Mouse (Mus musculus) forebrain, embryonic 10.5 days (tissue): ENCODE results near the gene Lsamp. TPM values are rescaled to one million over a fixed set of nuclear protein-coding genes. Genes with fewer than 3 reads are reported as not detected.

Experiments
- DNase-seq: peaks from one replicate; pipeline ENCODE4 v3.0.0-alpha.2; 2017; ENCODE audit warnings: low spot score; ENCODE audit errors: extremely low spot score
- H3K27ac ChIP-seq: fragments of 300-500 bp; sonication (generic); 2 replicates; pipeline ENCODE4 v1.5.1; 2016; ENCODE audit warnings: mild to moderate bottlenecking
- H3K27me3 ChIP-seq: fragments of 300-500 bp; sonication (generic); 2 replicates; pipeline ENCODE4 v1.6.1; 2016; ENCODE audit warnings: mild to moderate bottlenecking; ENCODE audit not compliant: poor library complexity, severe bottlenecking
- H3K36me3 ChIP-seq: fragments of 300-500 bp; sonication (generic); replicated peaks from 2 replicates; pipeline ENCODE4 v1.6.1; 2016; ENCODE audit warnings: mild to moderate bottlenecking, moderate library complexity
- H3K4me1 ChIP-seq: fragments of 300-500 bp; sonication (generic); 2 replicates; pipeline ENCODE4 v1.6.1; 2016
- H3K4me3 ChIP-seq: fragments of 300-500 bp; sonication (generic); 2 replicates; pipeline ENCODE4 v1.5.1; 2016; ENCODE audit warnings: mild to moderate bottlenecking, moderate library complexity
- H3K9me3 ChIP-seq: fragments of 300-500 bp; sonication (generic); 2 replicates; pipeline ENCODE4 v1.6.1; 2016; ENCODE audit warnings: mild to moderate bottlenecking, moderate library complexity
- WGBS: fragments of 180-500 bp; shearing (Covaris S2); methylation state at CpG from one replicate; pipeline ENCODE4 v1.1.7; 2016; 5-methylcytosine and 5-hydroxymethylcytosine counted together
- polyA plus RNA-seq: library from polyadenylated mRNA; unstranded; fragments of >200 nt; fragmentation: Nextera tagmentation; extraction: Ambion mirVana; gene quantifications from 2 replicates; pipeline ENCODE4 v1.2.1, GENCODE M21; 2016

Gene Lsamp
- polyA plus RNA-seq, 1 experiment from 2014 or later, result 13.7 TPM

DNA sequence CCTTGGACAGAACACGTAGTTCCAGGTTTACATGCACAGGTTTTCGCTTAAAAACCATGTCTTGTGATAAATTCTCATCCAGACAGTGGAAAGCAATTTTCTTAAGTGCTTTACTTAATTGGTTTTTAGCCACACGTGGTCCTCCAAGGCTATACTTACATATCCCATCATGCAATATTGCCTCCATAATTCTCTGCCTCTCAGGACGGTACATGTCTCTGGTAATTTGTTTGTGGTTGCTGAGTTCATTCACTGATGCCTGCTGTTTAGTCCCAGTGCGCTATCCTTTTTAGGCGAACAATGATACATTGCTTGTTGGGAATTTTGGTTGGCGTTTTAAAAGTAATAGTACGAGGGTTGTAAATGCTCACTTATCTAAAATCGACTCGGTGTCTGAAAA is 453.7 kb downstream of the Lsamp start:
- Histone ChIP-seq H3K4me1 (no peaks in the 10 kb centered on the region), H3K36me3 (no peaks in the 10 kb centered on the region), H3K9me3 (no peaks in the 10 kb centered on the region), H3K27me3 (no peaks in the 10 kb centered on the region), H3K27ac (no peak overlapping the region), H3K4me3 (no peak overlapping the region)
- no peak for DNase-seq
- WGBS, result 94% methylated on average over 10 of the region's 10 CpGs

GRCm38 (mm10) chr16:40438876-40439275 is 454.7 kb downstream of the Lsamp start:
- no peaks in the 10 kb centered on the region for H3K9me3 ChIP-seq
- H3K27me3 ChIP-seq, result no peaks in the 10 kb centered on the region
- H3K36me3 ChIP-seq, result no peaks in the 10 kb centered on the region
- no peak overlapping the region for H3K27ac ChIP-seq
- no peaks in the 10 kb centered on the region for H3K4me1 ChIP-seq
- H3K4me3 ChIP-seq, result no peak overlapping the region
- DNase-seq, result no peak
- WGBS, result 90% methylated on average over 1 of the region's 1 CpGs

DNA sequence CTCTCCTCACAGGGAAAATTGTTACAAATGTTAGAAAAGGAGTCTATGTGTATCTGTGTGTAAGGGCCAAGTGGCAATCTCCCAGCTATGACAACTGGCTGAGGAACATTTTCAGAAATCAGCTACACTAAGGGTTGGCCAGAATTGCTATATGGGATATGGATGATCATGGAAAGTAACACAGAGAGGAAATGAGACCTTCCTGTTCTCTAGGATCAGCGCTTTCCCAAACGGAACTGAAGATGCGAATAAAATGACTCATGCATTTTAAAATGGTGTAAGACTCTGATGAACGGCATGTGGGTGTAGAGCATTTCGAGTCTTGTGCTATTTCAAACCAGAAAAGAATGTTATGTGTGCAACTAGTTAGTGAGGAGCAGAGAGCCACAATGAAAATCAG is 462.4 kb downstream of the Lsamp start:
- Histone ChIP-seq H3K4me1 (no peaks in the 10 kb centered on the region), H3K9me3 (no peaks in the 10 kb centered on the region), H3K4me3 (no peak overlapping the region), H3K27me3 (no peaks in the 10 kb centered on the region), H3K27ac (no peak overlapping the region), H3K36me3 (no peaks in the 10 kb centered on the region)
- DNase-seq, result no peak
- 91% methylated on average over 5 of the region's 5 CpGs for WGBS

- 81% methylated on average over 15 of the region's 15 CpGs for WGBS
- no peaks in the 10 kb centered on the region for H3K36me3 ChIP-seq
- DNase-seq, result no peak
These were observed 479.4 kb downstream of the Lsamp start for GRCm38 (mm10) chr16:40463411-40464058.

GRCm38 (mm10) chr16:40466596-40466995 is 482.4 kb downstream of the Lsamp start:
- DNase-seq, result no peak
- Histone ChIP-seq H3K27ac (no peak overlapping the region), H3K27me3 (no peaks in the 10 kb centered on the region), H3K9me3 (no peaks in the 10 kb centered on the region), H3K4me3 (no peak overlapping the region), H3K36me3 (no peaks in the 10 kb centered on the region), H3K4me1 (no peaks in the 10 kb centered on the region)
- 18% methylated on average over 8 of the region's 8 CpGs for WGBS

More at GRCm38 (mm10) chr16:40463411-40464058, 479.4 kb downstream of the Lsamp start:
- Histone ChIP-seq H3K4me1 (no peaks in the 10 kb centered on the region), H3K27me3 (no peaks in the 10 kb centered on the region), H3K27ac (no peak overlapping the region), H3K4me3 (no peak overlapping the region), H3K9me3 (no peaks in the 10 kb centered on the region)

DNA sequence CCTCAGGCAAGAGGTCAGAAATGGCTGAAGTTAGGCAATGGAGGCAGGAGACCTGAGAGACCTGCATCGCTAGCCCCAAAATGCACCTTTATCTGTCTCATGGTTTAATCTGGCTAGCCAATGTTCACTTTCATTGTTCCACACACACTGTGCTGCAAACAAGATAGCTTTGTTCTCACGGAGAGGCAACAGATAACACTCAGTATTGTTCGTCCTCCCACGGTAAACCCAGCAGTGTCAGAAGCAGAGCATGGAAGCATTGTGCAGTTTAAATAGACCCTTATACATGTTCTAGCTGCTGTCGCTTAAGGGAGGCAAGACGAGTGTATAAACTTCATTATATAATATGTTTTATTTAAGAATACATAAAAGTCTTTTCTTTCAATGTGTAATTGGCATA is 486.8 kb downstream of the Lsamp start:
- WGBS, result 74% methylated on average over 6 of the region's 6 CpGs
- no peaks in the 10 kb centered on the region for H3K9me3 ChIP-seq
- no peak for DNase-seq

GRCm38 (mm10) chr16:40471967-40472366 is 487.8 kb downstream of the Lsamp start:
- Histone ChIP-seq H3K4me1 (no peaks in the 10 kb centered on the region), H3K4me3 (no peak overlapping the region), H3K9me3 (no peaks in the 10 kb centered on the region), H3K27ac (no peak overlapping the region), H3K36me3 (no peaks in the 10 kb centered on the region), H3K27me3 (no peaks in the 10 kb centered on the region)
- no peak for DNase-seq
- 78% methylated on average over 5 of the region's 5 CpGs for WGBS

More for the DNA sequence above, 486.8 kb downstream of the Lsamp start:
- H3K27ac ChIP-seq, result no peak overlapping the region
- H3K36me3 ChIP-seq, result no peaks in the 10 kb centered on the region
- no peaks in the 10 kb centered on the region for H3K4me1 ChIP-seq
- no peak overlapping the region for H3K4me3 ChIP-seq
- H3K27me3 ChIP-seq, result no peaks in the 10 kb centered on the region

DNA sequence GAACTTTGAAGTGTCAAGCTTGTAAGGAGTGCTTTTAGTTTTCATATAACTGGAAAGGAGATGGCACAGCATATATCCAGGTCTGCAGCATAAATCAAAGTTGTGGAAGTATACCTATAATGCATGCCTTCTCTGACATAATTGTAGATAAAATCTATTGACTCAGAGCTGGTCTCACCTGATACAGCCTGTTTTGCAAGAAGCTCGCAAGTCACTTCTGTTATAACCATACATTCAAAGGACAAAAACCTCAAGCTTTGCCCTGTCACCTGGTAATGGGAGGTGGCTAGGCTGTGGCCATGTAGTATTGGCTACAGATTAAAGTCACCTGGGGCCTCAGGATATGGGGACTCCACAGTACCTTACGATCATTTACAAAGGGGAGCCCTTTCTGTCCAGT is 507.4 kb downstream of the Lsamp start:
- no peak for DNase-seq
- H3K4me1 ChIP-seq, result no peaks in the 10 kb centered on the region
- H3K36me3 ChIP-seq, result no peaks in the 10 kb centered on the region
- 91% methylated on average over 2 of the region's 2 CpGs for WGBS
- no peak overlapping the region for H3K4me3 ChIP-seq
- H3K27me3 ChIP-seq, result no peaks in the 10 kb centered on the region
- H3K27ac ChIP-seq, result no peak overlapping the region
- H3K9me3 ChIP-seq, result no peaks in the 10 kb centered on the region

DNA sequence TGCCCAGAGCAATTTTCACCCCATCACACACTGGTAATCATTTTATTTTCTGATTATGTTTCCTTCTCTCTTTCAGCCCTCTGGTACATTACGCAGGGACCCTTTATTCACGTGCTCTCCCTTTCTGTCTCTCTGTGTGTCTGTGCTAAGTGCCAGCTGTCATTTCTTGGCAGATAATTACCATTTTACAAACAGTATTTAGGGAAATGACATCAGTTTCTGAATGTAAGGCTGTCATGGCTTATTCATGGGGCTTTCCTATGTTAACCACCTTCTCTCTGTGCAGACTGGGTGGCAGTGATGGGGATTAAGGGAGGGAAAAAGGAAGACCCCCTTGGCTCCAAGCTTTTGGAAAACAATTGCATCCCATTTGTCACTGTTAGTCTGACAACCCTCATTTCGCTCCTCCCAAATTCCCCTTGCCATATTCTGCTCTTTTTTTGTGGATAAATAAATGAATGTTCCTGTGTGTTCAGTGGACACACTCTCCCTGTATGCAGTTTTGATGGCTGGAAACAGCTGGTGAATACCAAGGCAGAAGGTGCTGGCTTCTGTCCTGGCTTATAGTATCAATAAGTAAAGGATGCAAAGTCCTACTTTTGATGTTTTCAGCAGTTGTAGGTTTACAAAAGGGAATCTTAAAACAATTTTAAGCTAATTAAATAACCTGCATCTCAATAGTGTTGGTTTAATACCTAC is 520.2 kb downstream of the Lsamp start:
- H3K4me3 ChIP-seq, result no peak overlapping the region
- no peaks in the 10 kb centered on the region for H3K36me3 ChIP-seq
- H3K27ac ChIP-seq, result no peak overlapping the region
- 82% methylated on average over 3 of the region's 3 CpGs for WGBS
- H3K27me3 ChIP-seq, result no peaks in the 10 kb centered on the region
- no peak for DNase-seq
- H3K9me3 ChIP-seq, result no peaks in the 10 kb centered on the region
- no peaks in the 10 kb centered on the region for H3K4me1 ChIP-seq

- WGBS, result 86% methylated on average over 7 of the region's 7 CpGs
- H3K27ac ChIP-seq, result no peak overlapping the region
- no peak overlapping the region for H3K4me3 ChIP-seq
These were observed 525.2 kb downstream of the Lsamp start for GRCm38 (mm10) chr16:40509146-40510030.

DNA sequence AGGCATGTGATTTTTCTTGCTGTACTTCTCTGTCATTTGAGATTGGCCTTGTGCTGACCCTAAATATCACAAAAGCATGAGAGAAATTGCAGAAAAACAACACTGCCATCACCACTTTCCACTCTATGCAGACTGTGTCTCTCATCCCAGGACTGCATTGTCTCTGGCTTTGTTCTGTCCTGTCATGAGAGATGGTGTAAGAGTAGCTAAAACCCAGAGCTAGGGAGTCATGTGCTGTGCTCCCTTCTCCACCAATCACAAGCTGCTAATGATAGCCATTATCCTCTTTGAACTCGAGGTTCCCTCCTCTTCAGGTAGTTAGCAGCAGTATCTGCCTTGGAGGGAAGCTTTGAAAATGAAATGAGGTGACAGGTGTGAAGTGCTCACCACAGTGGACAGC is 552.6 kb downstream of the Lsamp start:
- H3K27ac ChIP-seq, result no peak overlapping the region
- H3K4me3 ChIP-seq, result no peak overlapping the region
- H3K4me1 ChIP-seq, result no peaks in the 10 kb centered on the region
- H3K9me3 ChIP-seq, result no peaks in the 10 kb centered on the region
- 50% methylated on average over 1 of the region's 1 CpGs for WGBS
- no peaks in the 10 kb centered on the region for H3K27me3 ChIP-seq
- no peaks in the 10 kb centered on the region for H3K36me3 ChIP-seq
- DNase-seq, result no peak

More at GRCm38 (mm10) chr16:40509146-40510030, 525.2 kb downstream of the Lsamp start:
- H3K36me3 ChIP-seq, result no peaks in the 10 kb centered on the region
- no peak for DNase-seq
- H3K9me3 ChIP-seq, result no peaks in the 10 kb centered on the region
- H3K4me1 ChIP-seq, result no peaks in the 10 kb centered on the region
- H3K27me3 ChIP-seq, result no peaks in the 10 kb centered on the region

DNA sequence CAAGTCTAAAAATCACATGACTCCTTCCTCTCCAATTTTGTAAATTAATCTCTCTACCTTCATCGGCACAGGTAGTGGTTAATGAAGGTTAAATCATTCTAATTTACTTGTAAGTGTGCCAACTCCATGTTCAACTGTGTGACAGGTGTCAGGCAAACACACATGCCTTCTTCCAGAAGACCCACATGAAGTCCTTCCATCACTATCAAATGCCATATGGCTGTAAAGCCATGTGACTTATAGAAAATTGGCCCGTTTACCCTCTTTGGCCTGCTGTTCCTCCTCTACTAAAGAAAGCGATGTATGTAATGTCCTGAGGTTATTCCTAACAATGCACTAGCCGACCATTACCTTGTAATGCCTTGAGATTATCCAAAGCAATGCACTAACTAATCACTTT is 565.5 kb downstream of the Lsamp start:
- DNase-seq, result no peak
- WGBS, result 91% methylated on average over 4 of the region's 4 CpGs
- H3K4me1 ChIP-seq, result no peaks in the 10 kb centered on the region

DNA sequence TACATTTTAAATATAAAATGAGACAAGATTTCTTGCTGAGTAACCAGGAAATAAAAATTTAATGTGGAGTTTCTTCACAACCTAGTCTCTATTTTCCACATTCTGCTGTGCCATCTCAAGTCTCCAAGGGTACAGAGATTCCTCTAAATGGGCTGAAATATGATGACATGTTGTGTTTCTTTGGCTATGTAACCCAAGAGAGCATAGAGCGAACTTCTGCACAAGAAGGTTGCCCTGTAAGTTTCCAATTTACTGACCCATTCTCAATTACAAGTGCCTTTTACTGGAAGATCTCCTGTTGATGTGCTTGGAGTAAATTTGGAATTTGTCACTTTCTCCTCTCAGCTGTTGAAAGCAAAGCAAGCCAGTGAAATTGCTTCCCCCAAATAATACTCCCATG is 571.4 kb downstream of the Lsamp start:
- Histone ChIP-seq H3K36me3 (no peaks in the 10 kb centered on the region), H3K9me3 (no peaks in the 10 kb centered on the region), H3K27ac (no peak overlapping the region), H3K4me3 (no peak overlapping the region), H3K27me3 (no peaks in the 10 kb centered on the region), H3K4me1 (no peaks in the 10 kb centered on the region)
- WGBS, result 89% methylated on average over 1 of the region's 1 CpGs
- no peak for DNase-seq

More for the DNA sequence above, 565.5 kb downstream of the Lsamp start:
- Histone ChIP-seq H3K4me3 (no peak overlapping the region), H3K27me3 (no peaks in the 10 kb centered on the region), H3K27ac (no peak overlapping the region), H3K36me3 (no peaks in the 10 kb centered on the region), H3K9me3 (no peaks in the 10 kb centered on the region)
